Mouse (Mus musculus) megakaryocyte, embryonic 14.5 days (primary cell): ENCODE results near the gene Tcirg1. TPM values are rescaled to one million over a fixed set of nuclear protein-coding genes. Genes with fewer than 3 reads are reported as not detected.

Experiments
- H3K27me3 ChIP-seq: replicated peaks from 2 replicates; pipeline ENCODE3; 2012; ENCODE audit warnings: inconsistent platforms
- H3K36me3 ChIP-seq: replicated peaks from 2 replicates; pipeline ENCODE3; 2012; ENCODE audit warnings: low read length, inconsistent platforms, mixed read lengths
- H3K4me1 ChIP-seq: 2 replicates; pipeline ENCODE4 v1.6.1; 2012; ENCODE audit warnings: inconsistent platforms
- H3K4me3 ChIP-seq: replicated peaks from 2 replicates; pipeline ENCODE3; 2012; ENCODE audit warnings: moderate library complexity, mild to moderate bottlenecking, inconsistent platforms
- H3K9me3 ChIP-seq: 2 replicates; pipeline ENCODE4 v1.6.1; 2012; ENCODE audit warnings: inconsistent platforms
- FLI1 ChIP-seq: IDR thresholded peaks from 2 replicates; pipeline ENCODE4 v1.6.1; 2012; ENCODE audit warnings: low read length, inconsistent platforms, mixed read lengths
- GATA1 ChIP-seq: IDR thresholded peaks from 3 replicates; pipeline ENCODE4 v1.6.1; 2012; ENCODE audit warnings: mixed read lengths, low read length, inconsistent platforms, borderline replicate concordance
- polyA plus RNA-seq: library from polyadenylated mRNA; stranded (reverse); fragments of >175 nt; gene quantifications from 2 replicates; pipeline ENCODE4 v1.2.3, GENCODE M21; 2012; ENCODE audit warnings: low replicate concordance; ENCODE audit not compliant: insufficient read depth

Gene Tcirg1
- polyA plus RNA-seq, 1 experiment: 78.0 TPM

- TF ChIP-seq FLI1 (no peak), GATA1 (no peak)
- peaks cover 47% of the 10 kb centered on the region for H3K4me1 ChIP-seq
- no peaks in the 10 kb centered on the region for H3K9me3 ChIP-seq
- no peak overlapping the region for H3K4me3 ChIP-seq
- H3K27me3 ChIP-seq: peaks cover 18% of the 10 kb centered on the region
- peaks cover 4% of the 10 kb centered on the region for H3K36me3 ChIP-seq
Measured at GRCm38 (mm10) chr19:3919928-3920327, 13.0 kb upstream of the Tcirg1 start.

- H3K9me3 ChIP-seq: no peaks in the 10 kb centered on the region
- no peak overlapping the region for H3K4me3 ChIP-seq
- TF ChIP-seq GATA1: no peak
- no peak for TF ChIP-seq FLI1
- peaks cover 44% of the 10 kb centered on the region for H3K4me1 ChIP-seq
- H3K36me3 ChIP-seq: peaks cover 10% of the 10 kb centered on the region
- H3K27me3 ChIP-seq: peaks cover 14% of the 10 kb centered on the region
Measured at GRCm38 (mm10) chr19:3916727-3917126, 9.8 kb upstream of the Tcirg1 start.

- Histone ChIP-seq H3K27me3 (peaks cover 2% of the 10 kb centered on the region), H3K4me1 (peaks cover 54% of the 10 kb centered on the region), H3K9me3 (no peaks in the 10 kb centered on the region), H3K36me3 (peaks cover 31% of the 10 kb centered on the region), H3K4me3 (peak overlapping the region; percentile 42)
- TF ChIP-seq FLI1: no peak
- TF ChIP-seq GATA1: no peak
Measured at GRCm38 (mm10) chr19:3914535-3914934, 7.6 kb upstream of the Tcirg1 start.

- no peaks in the 10 kb centered on the region for H3K27me3 ChIP-seq
- peaks cover 39% of the 10 kb centered on the region for H3K36me3 ChIP-seq
- peak overlapping the region; percentile 94 for H3K4me3 ChIP-seq
- H3K9me3 ChIP-seq: no peaks in the 10 kb centered on the region
- peaks cover 60% of the 10 kb centered on the region for H3K4me1 ChIP-seq
- TF ChIP-seq GATA1 (no peak), FLI1 (no peak)
Measured at GRCm38 (mm10) chr19:3913692-3914091, 6.8 kb upstream of the Tcirg1 start.

- Histone ChIP-seq H3K36me3 (peaks cover 47% of the 10 kb centered on the region), H3K9me3 (no peaks in the 10 kb centered on the region), H3K4me1 (peaks cover 71% of the 10 kb centered on the region), H3K4me3 (peak within 1 kb of the TSS; percentile 94), H3K27me3 (no peaks in the 10 kb centered on the region)
- TF ChIP-seq FLI1: no peak
- no peak for TF ChIP-seq GATA1
Measured at GRCm38 (mm10) chr19:3912337-3913204, 5.6 kb upstream of the Tcirg1 start, which contains the start of gene Ndufs8. Ndufs8 (minus strand) TSS chr19:3912774.

- Histone ChIP-seq H3K4me1 (peaks cover 86% of the 10 kb centered on the region), H3K27me3 (no peaks in the 10 kb centered on the region), H3K36me3 (peaks cover 49% of the 10 kb centered on the region)
Measured at GRCm38 (mm10) chr19:3910206-3910605, 3.3 kb upstream of the Tcirg1 start.

GRCm38 (mm10) chr19:3907876-3908660, 1.1 kb upstream of the Tcirg1 start:
- no peak for TF ChIP-seq GATA1
- TF ChIP-seq FLI1: no peak
- H3K4me1 ChIP-seq: peaks cover 87% of the 10 kb centered on the region
- H3K36me3 ChIP-seq: peaks cover 60% of the 10 kb centered on the region
- H3K9me3 ChIP-seq: no peaks in the 10 kb centered on the region
- H3K4me3 ChIP-seq: peak overlapping the region; percentile 96
- H3K27me3 ChIP-seq: no peaks in the 10 kb centered on the region

More at GRCm38 (mm10) chr19:3910206-3910605, 3.3 kb upstream of the Tcirg1 start:
- TF ChIP-seq GATA1: no peak
- TF ChIP-seq FLI1: no peak
- Histone ChIP-seq H3K4me3 (no peak overlapping the region), H3K9me3 (no peaks in the 10 kb centered on the region)

- H3K4me3 ChIP-seq: peak overlapping the region; percentile 96
- H3K27me3 ChIP-seq: no peaks in the 10 kb centered on the region
- H3K36me3 ChIP-seq: peaks cover 72% of the 10 kb centered on the region
- TF ChIP-seq FLI1 (no peak), GATA1 (no peak)
- H3K4me1 ChIP-seq: peaks cover 86% of the 10 kb centered on the region
- H3K9me3 ChIP-seq: no peaks in the 10 kb centered on the region
Measured at GRCm38 (mm10) chr19:3906326-3906725, 607 bp downstream of the Tcirg1 start.

GRCm38 (mm10) chr19:3905261-3905969, 1.5 kb downstream of the Tcirg1 start:
- Histone ChIP-seq H3K4me1 (peaks cover 79% of the 10 kb centered on the region), H3K27me3 (no peaks in the 10 kb centered on the region), H3K4me3 (peak overlapping the region; percentile 96), H3K36me3 (peaks cover 68% of the 10 kb centered on the region), H3K9me3 (no peaks in the 10 kb centered on the region)
- no peak for TF ChIP-seq FLI1
- TF ChIP-seq GATA1: no peak

- peak overlapping the region; percentile 80 for H3K4me3 ChIP-seq
- H3K36me3 ChIP-seq: peaks cover 66% of the 10 kb centered on the region
- H3K27me3 ChIP-seq: no peaks in the 10 kb centered on the region
- H3K4me1 ChIP-seq: peaks cover 72% of the 10 kb centered on the region
- H3K9me3 ChIP-seq: no peaks in the 10 kb centered on the region
- TF ChIP-seq GATA1: no peak
- TF ChIP-seq FLI1: no peak
Measured at GRCm38 (mm10) chr19:3904363-3904675, 2.6 kb downstream of the Tcirg1 start.
